Comparison of ENCODE assay signal across 7 mouse cellular contexts in genomic region chr10:80070837-80071515, GRCm38 (mm10). TPM values are rescaled to one million over a fixed set of nuclear protein-coding genes. Genes with fewer than 3 reads are reported as not detected.
DNase-seq lines count a peak whose midpoint lies in the region; ATAC-seq and TF ChIP-seq lines count a peak whose summit lies in the region.

No protein-coding gene starts in this region.

- H3K9me3 ChIP-seq in embryonic facial prominence, embryonic 10.5 days = no peaks in the 10 kb centered on the region
- no peaks in the 10 kb centered on the region for H3K9me3 ChIP-seq in kidney, embryonic 14.5 days (ENCODE audit: control insufficient read depth, low read length)
- no peaks in the 10 kb centered on the region for H3K9me3 ChIP-seq in limb, embryonic 15.5 days
- H3K9me3 ChIP-seq in midbrain, embryonic 14.5 days (ENCODE audit: control insufficient read depth, low read length) = no peaks in the 10 kb centered on the region
- H3K9me3 ChIP-seq in stomach, embryonic 14.5 days (ENCODE audit: control insufficient read depth, low read depth, low read length) = no peaks in the 10 kb centered on the region

- TF ChIP-seq POLR2A in bone marrow, adult 2 months (IDR thresholded peaks at IDR 0.05; ENCODE audit: borderline replicate concordance, control insufficient read depth, low read depth, low read length) = peak; percentile 16; the same call in 1 of the 2 replicates

- H3K27me3 ChIP-seq in embryonic facial prominence, embryonic 10.5 days (replicated peaks; ENCODE audit: low read depth, poor library complexity, severe bottlenecking) = no peaks in the 10 kb centered on the region
- H3K27me3 ChIP-seq in kidney, embryonic 14.5 days (ENCODE audit: control insufficient read depth, insufficient read depth, low read length) = no peaks in the 10 kb centered on the region
- no peaks in the 10 kb centered on the region for H3K27me3 ChIP-seq in limb, embryonic 15.5 days
- H3K27me3 ChIP-seq in midbrain, embryonic 14.5 days (ENCODE audit: control insufficient read depth, insufficient read depth, low read length) = no peaks in the 10 kb centered on the region
- no peaks in the 10 kb centered on the region for H3K27me3 ChIP-seq in stomach, embryonic 14.5 days (ENCODE audit: control insufficient read depth, insufficient read depth, low read length)

- no peak for TF ChIP-seq CTCF in bone marrow, adult 2 months (IDR thresholded peaks at IDR 0.05; ENCODE audit: control insufficient read depth, insufficient read depth, low read length)

- H3K4me3 ChIP-seq in bone marrow, adult 2 months (replicated peaks; ENCODE audit: control insufficient read depth, low read depth, low read length) = no peak overlapping the region
- peak overlapping the region; percentile 12; the same call in 1 of the 2 replicates for H3K4me3 ChIP-seq in embryonic facial prominence, embryonic 10.5 days
- no peak overlapping the region for H3K4me3 ChIP-seq in kidney, embryonic 14.5 days (ENCODE audit: low read length)
- no peak overlapping the region for H3K4me3 ChIP-seq in limb, embryonic 15.5 days
- H3K4me3 ChIP-seq in midbrain, embryonic 14.5 days (replicated peaks; ENCODE audit: low read depth, low read length) = no peak overlapping the region
- H3K4me3 ChIP-seq in stomach, embryonic 14.5 days (ENCODE audit: low read depth, low read length) = no peak overlapping the region

- peaks cover 33% of the 10 kb centered on the region for H3K36me3 ChIP-seq in embryonic facial prominence, embryonic 10.5 days (replicated peaks)
- peaks cover 4% of the 10 kb centered on the region; the same call in 1 of the 2 replicates for H3K36me3 ChIP-seq in kidney, embryonic 14.5 days (ENCODE audit: control insufficient read depth, insufficient read depth, low read length)
- peaks cover 22% of the 10 kb centered on the region for H3K36me3 ChIP-seq in limb, embryonic 15.5 days
- peaks cover 13% of the 10 kb centered on the region for H3K36me3 ChIP-seq in midbrain, embryonic 14.5 days (ENCODE audit: control insufficient read depth, insufficient read depth, low read length)
- H3K36me3 ChIP-seq in stomach, embryonic 14.5 days (ENCODE audit: control insufficient read depth, insufficient read depth, low read length) = no peaks in the 10 kb centered on the region; the same call in 1 of the 2 replicates

- peak; percentile 59 for DNase-seq in embryonic facial prominence, embryonic 10.5 days (ENCODE audit: low spot score)
- DNase-seq in heart, adult 8-10 months (ENCODE audit: low spot score) = peak; percentile 87
- DNase-seq in midbrain, embryonic 14.5 days = peak; percentile 26

- H3K27ac ChIP-seq in bone marrow, adult 2 months (ENCODE audit: control insufficient read depth, insufficient read depth, low read depth, low read length, poor library complexity) = peak overlapping the region; percentile 73; the same call in 1 of the 2 replicates
- peak overlapping the region; percentile 69 for H3K27ac ChIP-seq in embryonic facial prominence, embryonic 10.5 days (replicated peaks)
- H3K27ac ChIP-seq in kidney, embryonic 14.5 days (ENCODE audit: low read depth, low read length) = peak overlapping the region; percentile 78
- H3K27ac ChIP-seq in limb, embryonic 15.5 days = peak overlapping the region; percentile 78
- H3K27ac ChIP-seq in midbrain, embryonic 14.5 days (replicated peaks; ENCODE audit: low read depth, low read length) = no peak overlapping the region
- peak overlapping the region; percentile 84 for H3K27ac ChIP-seq in stomach, embryonic 14.5 days (ENCODE audit: low read length)

- peak; percentile 81 for ATAC-seq in kidney, embryonic 14.5 days (ENCODE audit: low FRiP score, low TSS enrichment)
- peak; percentile 62; the same call in 1 of the 2 replicates for ATAC-seq in limb, embryonic 15.5 days (ENCODE audit: insufficient number of reproducible peaks, low FRiP score, low TSS enrichment, low read depth)
- 0 out of 2 replicates have a peak, but pooled peaks have one; percentile 43 for ATAC-seq in midbrain, embryonic 14.5 days (ENCODE audit: low FRiP score, low TSS enrichment)
- ATAC-seq in stomach, embryonic 14.5 days (ENCODE audit: insufficient number of reproducible peaks, insufficient read depth, low FRiP score, low read depth) = peak; percentile 86

- H3K4me2 ChIP-seq in kidney, embryonic 14.5 days (replicated peaks; ENCODE audit: low read depth, low read length) = no peak overlapping the region
- H3K4me2 ChIP-seq in limb, embryonic 15.5 days = no peak overlapping the region
- H3K4me2 ChIP-seq in midbrain, embryonic 14.5 days (ENCODE audit: low read length) = no peak overlapping the region
- no peak overlapping the region for H3K4me2 ChIP-seq in stomach, embryonic 14.5 days (replicated peaks; ENCODE audit: low read depth, low read length)

- 42% methylated on average over 9 of the region's 9 CpGs for WGBS in bone marrow, adult 2 months
- 63% methylated on average over 9 of the region's 9 CpGs for WGBS in embryonic facial prominence, embryonic 10.5 days
- WGBS in kidney, embryonic 14.5 days = 47% methylated on average over 9 of the region's 9 CpGs
- WGBS in limb, embryonic 15.5 days = 44% methylated on average over 9 of the region's 9 CpGs
- WGBS in midbrain, embryonic 14.5 days = 75% methylated on average over 9 of the region's 9 CpGs
- 60% methylated on average over 9 of the region's 9 CpGs for WGBS in stomach, embryonic 14.5 days

- H3K9ac ChIP-seq in kidney, embryonic 14.5 days (ENCODE audit: low read depth, low read length) = peak overlapping the region; percentile 15; the same call in 1 of the 2 replicates
- no peak overlapping the region for H3K9ac ChIP-seq in limb, embryonic 15.5 days
- H3K9ac ChIP-seq in midbrain, embryonic 14.5 days (replicated peaks; ENCODE audit: low read length) = no peak overlapping the region
- no peak overlapping the region for H3K9ac ChIP-seq in stomach, embryonic 14.5 days (replicated peaks; ENCODE audit: low read depth, low read length)

- peaks cover 12% of the 10 kb centered on the region for H3K4me1 ChIP-seq in bone marrow, adult 2 months (ENCODE audit: control insufficient read depth, insufficient read depth, low read length)
- peaks cover 42% of the 10 kb centered on the region for H3K4me1 ChIP-seq in embryonic facial prominence, embryonic 10.5 days
- peaks cover 29% of the 10 kb centered on the region for H3K4me1 ChIP-seq in kidney, embryonic 14.5 days (ENCODE audit: control insufficient read depth, insufficient read depth, low read length)
- H3K4me1 ChIP-seq in limb, embryonic 15.5 days = peaks cover 26% of the 10 kb centered on the region
- H3K4me1 ChIP-seq in midbrain, embryonic 14.5 days (ENCODE audit: control insufficient read depth, insufficient read depth, low read length) = no peaks in the 10 kb centered on the region
- peaks cover 17% of the 10 kb centered on the region for H3K4me1 ChIP-seq in stomach, embryonic 14.5 days (ENCODE audit: control insufficient read depth, insufficient read depth, low read length)

RNA-seq across cellular contexts. Expression of gene Gpx4, which starts 24.0 kb away (rescaled TPM):
- polyA plus RNA-seq in bone marrow, adult 2 months (2011; ENCODE audit: insufficient read depth, insufficient read length, low replicate concordance, missing spikeins) = 948 and 2,392 TPM in 2 replicates
- polyA plus RNA-seq in embryonic facial prominence, embryonic 10.5 days (2016; fragmentation: Nextera tagmentation; extraction: Ambion mirVana) = 618 and 672 TPM in 2 replicates
- total RNA-seq in heart, adult 8-10 months (2022) = 1,000 to 10,000 TPM; 1,048 to 1,125 (median 1,067) TPM
- polyA plus RNA-seq in kidney, embryonic 14.5 days (2014; fragmentation: Nextera tagmentation; extraction: Ambion mirVana) = 552 and 641 TPM in 2 replicates
- 432 and 471 TPM in 2 replicates for polyA plus RNA-seq in limb, embryonic 15.5 days (2015; fragmentation: Nextera tagmentation; extraction: Ambion mirVana)
- 508 and 543 TPM in 2 replicates for polyA plus RNA-seq in midbrain, embryonic 14.5 days (2014; fragmentation: Nextera tagmentation; extraction: Ambion mirVana)
- polyA plus RNA-seq in stomach, embryonic 14.5 days (2014; fragmentation: Nextera tagmentation; extraction: Ambion mirVana) = 434 and 466 TPM in 2 replicates

RNA-seq across cellular contexts. Expression of gene Polr2e, which starts 31.4 kb away (rescaled TPM):
- 35.6 and 44.5 TPM in 2 replicates for polyA plus RNA-seq in bone marrow, adult 2 months (2011; ENCODE audit: insufficient read depth, insufficient read length, low replicate concordance, missing spikeins)
- polyA plus RNA-seq in embryonic facial prominence, embryonic 10.5 days (2016; fragmentation: Nextera tagmentation; extraction: Ambion mirVana) = 312 and 316 TPM in 2 replicates
- total RNA-seq in heart, adult 8-10 months (2022) = 100 to 1,000 TPM in 2 of 4 experiments, 10 to 100 TPM in 2; 91.7 to 106 (median 100) TPM
- polyA plus RNA-seq in kidney, embryonic 14.5 days (2014; fragmentation: Nextera tagmentation; extraction: Ambion mirVana) = 276 and 310 TPM in 2 replicates
- polyA plus RNA-seq in limb, embryonic 15.5 days (2015; fragmentation: Nextera tagmentation; extraction: Ambion mirVana) = 213 and 217 TPM in 2 replicates
- 157 and 167 TPM in 2 replicates for polyA plus RNA-seq in midbrain, embryonic 14.5 days (2014; fragmentation: Nextera tagmentation; extraction: Ambion mirVana)
- 220 TPM in 2 replicates for polyA plus RNA-seq in stomach, embryonic 14.5 days (2014; fragmentation: Nextera tagmentation; extraction: Ambion mirVana)

RNA-seq across cellular contexts. Expression of gene Sbno2, which starts 34.4 kb away (rescaled TPM):
- 37.6 and 83.8 TPM in 2 replicates for polyA plus RNA-seq in bone marrow, adult 2 months (2011; ENCODE audit: insufficient read depth, insufficient read length, low replicate concordance, missing spikeins)
- 16.2 and 18.2 TPM in 2 replicates for polyA plus RNA-seq in embryonic facial prominence, embryonic 10.5 days (2016; fragmentation: Nextera tagmentation; extraction: Ambion mirVana)
- 10 to 100 TPM in 3 of 4 experiments, 1 to 10 TPM in 1; 9.5 to 12.0 (median 11.1) TPM for total RNA-seq in heart, adult 8-10 months (2022)
- 10.6 and 14.8 TPM in 2 replicates for polyA plus RNA-seq in kidney, embryonic 14.5 days (2014; fragmentation: Nextera tagmentation; extraction: Ambion mirVana)
- polyA plus RNA-seq in limb, embryonic 15.5 days (2015; fragmentation: Nextera tagmentation; extraction: Ambion mirVana) = 19.7 and 19.8 TPM in 2 replicates
- polyA plus RNA-seq in midbrain, embryonic 14.5 days (2014; fragmentation: Nextera tagmentation; extraction: Ambion mirVana) = 13.2 and 13.3 TPM in 2 replicates
- polyA plus RNA-seq in stomach, embryonic 14.5 days (2014; fragmentation: Nextera tagmentation; extraction: Ambion mirVana) = 13.2 and 15.7 TPM in 2 replicates

RNA-seq across cellular contexts. Expression of gene Stk11, which starts 44.6 kb away (rescaled TPM):
- 197 and 344 TPM in 2 replicates for polyA plus RNA-seq in bone marrow, adult 2 months (2011; ENCODE audit: insufficient read depth, insufficient read length, low replicate concordance, missing spikeins)
- 16.1 and 17.5 TPM in 2 replicates for polyA plus RNA-seq in embryonic facial prominence, embryonic 10.5 days (2016; fragmentation: Nextera tagmentation; extraction: Ambion mirVana)
- 100 to 1,000 TPM; 148 to 176 (median 153) TPM for total RNA-seq in heart, adult 8-10 months (2022)
- polyA plus RNA-seq in kidney, embryonic 14.5 days (2014; fragmentation: Nextera tagmentation; extraction: Ambion mirVana) = 26.6 and 42.0 TPM in 2 replicates
- polyA plus RNA-seq in limb, embryonic 15.5 days (2015; fragmentation: Nextera tagmentation; extraction: Ambion mirVana) = 15.2 and 16.6 TPM in 2 replicates
- 26.5 and 38.7 TPM in 2 replicates for polyA plus RNA-seq in midbrain, embryonic 14.5 days (2014; fragmentation: Nextera tagmentation; extraction: Ambion mirVana)
- 25.2 and 25.9 TPM in 2 replicates for polyA plus RNA-seq in stomach, embryonic 14.5 days (2014; fragmentation: Nextera tagmentation; extraction: Ambion mirVana)

RNA-seq across cellular contexts. Expression of gene Arhgap45, which starts 54.5 kb away (rescaled TPM):
- polyA plus RNA-seq in bone marrow, adult 2 months (2011; ENCODE audit: insufficient read depth, insufficient read length, low replicate concordance, missing spikeins) = 111 and 291 TPM in 2 replicates
- polyA plus RNA-seq in embryonic facial prominence, embryonic 10.5 days (2016; fragmentation: Nextera tagmentation; extraction: Ambion mirVana) = 11.2 and 11.3 TPM in 2 replicates
- 1 to 10 TPM; 2.9 to 5.1 (median 3.4) TPM for total RNA-seq in heart, adult 8-10 months (2022)
- polyA plus RNA-seq in kidney, embryonic 14.5 days (2014; fragmentation: Nextera tagmentation; extraction: Ambion mirVana) = 4.8 and 7.7 TPM in 2 replicates
- polyA plus RNA-seq in limb, embryonic 15.5 days (2015; fragmentation: Nextera tagmentation; extraction: Ambion mirVana) = 5.3 and 6.4 TPM in 2 replicates
- 0.39 and 1.4 TPM in 2 replicates for polyA plus RNA-seq in midbrain, embryonic 14.5 days (2014; fragmentation: Nextera tagmentation; extraction: Ambion mirVana)
- 5.1 and 5.7 TPM in 2 replicates for polyA plus RNA-seq in stomach, embryonic 14.5 days (2014; fragmentation: Nextera tagmentation; extraction: Ambion mirVana)

Comparison
In these comparisons a context has a peak if more than half of its experiments do, and no peak if none do; other contexts are left out.
1. DNase-seq: peak in every context shown above with its lines; median percentile 87 in heart, adult 8-10 months; 59 in embryonic facial prominence, embryonic 10.5 days; 26 in midbrain, embryonic 14.5 days.